Mouse (Mus musculus) forebrain, embryonic 16.5 days (tissue): ENCODE data around the gene Sorcs1. TPM values are rescaled to one million over a fixed set of nuclear protein-coding genes. Genes with fewer than 3 reads are reported as not detected.

Source experiments
- ATAC-seq: fragments of 200-750 bp; cut with Nextera tagmentation; 2 replicates; pipeline ENCODE4 v1.8.0; 2017; ENCODE audit warnings: mild to moderate bottlenecking, moderate library complexity
- H3K27ac ChIP-seq: fragments of 300-500 bp; sonication (generic); 2 replicates; pipeline ENCODE4 v1.5.1; 2014; ENCODE audit warnings: low read length, control low read depth
- H3K27me3 ChIP-seq: fragments of 300-500 bp; sonication (generic); replicated peaks from 2 replicates; pipeline ENCODE4 v1.6.1; 2014; ENCODE audit warnings: low read length; ENCODE audit not compliant: control insufficient read depth, insufficient read depth
- H3K36me3 ChIP-seq: fragments of 300-500 bp; sonication (generic); 2 replicates; pipeline ENCODE4 v1.6.1; 2014; ENCODE audit not compliant: control insufficient read depth, insufficient read depth
- H3K4me1 ChIP-seq: fragments of 300-500 bp; sonication (generic); replicated peaks from 2 replicates; pipeline ENCODE4 v1.6.1; 2014; ENCODE audit warnings: low read length; ENCODE audit not compliant: control insufficient read depth, insufficient read depth
- H3K4me2 ChIP-seq: fragments of 300-500 bp; sonication (generic); 2 replicates; pipeline ENCODE4 v1.6.1; 2014; ENCODE audit warnings: mild to moderate bottlenecking, low read length, control low read depth
- H3K4me3 ChIP-seq: fragments of 300-500 bp; sonication (generic); replicated peaks from 2 replicates; pipeline ENCODE4 v1.5.1; 2014; ENCODE audit warnings: mild to moderate bottlenecking, low read length, control low read depth
- H3K9ac ChIP-seq: fragments of 300-500 bp; sonication (generic); replicated peaks from 2 replicates; pipeline ENCODE4 v1.6.1; 2014; ENCODE audit warnings: low read depth, low read length, control low read depth
- H3K9me3 ChIP-seq: fragments of 300-500 bp; sonication (generic); 2 replicates; pipeline ENCODE4 v1.6.1; 2016; ENCODE audit warnings: low read length; ENCODE audit not compliant: control insufficient read depth
- WGBS: fragments of 180-500 bp; shearing (Covaris S2); extraction: QIAGEN DNeasy Blood & Tissue Kit; methylation state at CpG from one replicate; pipeline ENCODE4 v1.1.7; 2014; 5-methylcytosine and 5-hydroxymethylcytosine counted together
- polyA plus RNA-seq: library from polyadenylated mRNA; unstranded; fragments of >200 nt; fragmentation: Nextera tagmentation; extraction: Ambion mirVana; gene quantifications from 2 replicates; pipeline ENCODE4 v1.2.1, GENCODE M21; 2015

Sorcs1 gene
- polyA plus RNA-seq, 1 experiment from 2014 or later: 10.5 TPM

DNA sequence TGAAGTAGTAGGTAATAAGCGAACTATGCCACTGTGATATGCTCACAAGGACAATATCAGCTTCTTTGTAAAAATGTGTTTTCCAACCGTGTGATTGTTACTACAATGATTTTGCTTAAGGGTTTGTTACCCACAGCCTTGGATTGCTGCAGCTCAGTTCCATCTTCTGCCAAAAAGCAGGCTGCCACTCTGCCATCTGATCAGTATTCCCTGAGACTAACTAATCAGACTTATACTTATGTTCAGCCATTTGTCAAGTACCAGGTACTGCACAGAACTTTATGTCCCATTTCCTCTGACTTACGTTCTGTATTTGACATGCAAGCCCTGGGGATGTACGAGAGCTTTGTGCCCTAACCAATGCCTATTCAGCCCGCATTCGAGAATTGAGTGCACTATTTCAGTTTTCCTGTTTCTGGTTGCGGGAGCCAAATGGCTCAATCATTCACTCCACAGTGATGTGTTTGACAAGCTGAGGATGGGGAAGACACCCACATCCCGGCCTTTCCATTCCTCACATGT, 164.1 kb downstream of the Sorcs1 start:
- no peak overlapping the region for H3K4me3 ChIP-seq
- H3K9me3 ChIP-seq: no peaks in the 10 kb centered on the region
- H3K27me3 ChIP-seq: no peaks in the 10 kb centered on the region
- peak; percentile 81 for ATAC-seq
- H3K4me2 ChIP-seq: peak overlapping the region; percentile 40
- H3K9ac ChIP-seq: no peak overlapping the region
- H3K36me3 ChIP-seq: no peaks in the 10 kb centered on the region
- H3K4me1 ChIP-seq: peaks cover 14% of the 10 kb centered on the region
- 35% methylated on average over 8 of the region's 8 CpGs for WGBS
- peak overlapping the region; percentile 50; the same call in 1 of the 2 replicates for H3K27ac ChIP-seq

DNA sequence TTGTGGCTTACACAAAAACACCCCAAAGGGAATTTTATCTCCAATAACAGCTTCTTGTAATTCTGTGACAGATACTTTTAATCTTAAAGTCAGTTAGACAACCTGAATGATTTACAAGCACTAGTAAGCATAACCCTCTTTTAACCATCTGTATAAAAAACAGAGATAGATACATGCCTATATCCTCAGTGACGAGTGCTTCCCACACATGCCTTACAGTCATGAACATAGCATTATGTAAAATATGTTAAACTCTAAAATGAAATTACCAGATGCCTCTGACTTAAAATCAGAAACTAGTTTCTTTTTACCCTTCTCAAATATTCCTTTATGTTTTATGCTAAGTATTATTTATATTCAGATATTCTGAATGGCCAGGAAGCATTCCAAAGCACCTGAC, 175.6 kb downstream of the Sorcs1 start:
- H3K4me1 ChIP-seq: no peaks in the 10 kb centered on the region
- H3K27ac ChIP-seq: no peak overlapping the region
- no peaks in the 10 kb centered on the region for H3K36me3 ChIP-seq
- no peak for ATAC-seq
- WGBS: 92% methylated on average over 1 of the region's 1 CpGs
- H3K9ac ChIP-seq: no peak overlapping the region
- no peak overlapping the region for H3K4me3 ChIP-seq
- no peaks in the 10 kb centered on the region for H3K27me3 ChIP-seq
- no peak overlapping the region for H3K4me2 ChIP-seq
- H3K9me3 ChIP-seq: no peaks in the 10 kb centered on the region

- H3K9ac ChIP-seq: no peak overlapping the region
- H3K4me3 ChIP-seq: no peak overlapping the region
- H3K36me3 ChIP-seq: no peaks in the 10 kb centered on the region
- H3K4me1 ChIP-seq: peaks cover 18% of the 10 kb centered on the region
- H3K27ac ChIP-seq: no peak overlapping the region
- no peaks in the 10 kb centered on the region for H3K9me3 ChIP-seq
- no peak overlapping the region for H3K4me2 ChIP-seq
- H3K27me3 ChIP-seq: no peaks in the 10 kb centered on the region
- 44% methylated on average over 3 of the region's 3 CpGs for WGBS
- peak; percentile 71 for ATAC-seq
Observed at GRCm38 (mm10) chr19:50491121-50491520, 187.3 kb downstream of the Sorcs1 start.

- no peaks in the 10 kb centered on the region for H3K36me3 ChIP-seq
- WGBS: 25% methylated on average over 2 of the region's 2 CpGs
- H3K4me1 ChIP-seq: peaks cover 18% of the 10 kb centered on the region
- no peak overlapping the region for H3K27ac ChIP-seq
- no peaks in the 10 kb centered on the region for H3K27me3 ChIP-seq
- ATAC-seq: peak; percentile 78
- no peak overlapping the region for H3K4me2 ChIP-seq
- no peak overlapping the region for H3K9ac ChIP-seq
- no peak overlapping the region for H3K4me3 ChIP-seq
- H3K9me3 ChIP-seq: no peaks in the 10 kb centered on the region
Observed at GRCm38 (mm10) chr19:50490721-50491120, 187.7 kb downstream of the Sorcs1 start.

GRCm38 (mm10) chr19:50489786-50490185, 188.7 kb downstream of the Sorcs1 start:
- Histone ChIP-seq H3K4me2 (no peak overlapping the region), H3K9ac (no peak overlapping the region), H3K36me3 (no peaks in the 10 kb centered on the region), H3K27me3 (no peaks in the 10 kb centered on the region), H3K4me1 (peaks cover 18% of the 10 kb centered on the region), H3K27ac (no peak overlapping the region), H3K9me3 (no peaks in the 10 kb centered on the region), H3K4me3 (no peak overlapping the region)
- no peak for ATAC-seq
- WGBS: 81% methylated on average over 3 of the region's 3 CpGs

DNA sequence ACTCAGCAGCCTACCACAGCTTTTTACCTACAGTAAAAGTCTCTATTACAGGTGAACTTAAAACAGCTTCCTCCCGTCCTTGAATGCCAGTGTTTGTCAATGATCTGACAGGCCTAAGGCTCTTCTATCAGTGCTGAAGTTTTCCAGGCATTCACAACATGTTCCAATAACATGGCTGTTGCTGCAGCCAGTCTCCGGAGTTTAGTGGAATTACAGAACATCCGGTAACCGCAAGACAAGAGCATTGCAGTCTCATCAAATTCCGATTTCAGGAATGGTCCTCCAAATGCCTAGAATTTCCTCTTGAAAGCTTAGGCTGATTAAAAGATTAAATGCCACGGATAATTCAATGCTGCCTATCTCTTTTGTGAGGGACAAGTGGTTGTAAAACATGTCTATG, 190.0 kb downstream of the Sorcs1 start:
- H3K27ac ChIP-seq: no peak overlapping the region
- no peak overlapping the region for H3K4me3 ChIP-seq
- no peak for ATAC-seq
- H3K27me3 ChIP-seq: no peaks in the 10 kb centered on the region
- 39% methylated on average over 6 of the region's 6 CpGs for WGBS
- H3K36me3 ChIP-seq: no peaks in the 10 kb centered on the region
- H3K4me2 ChIP-seq: no peak overlapping the region
- H3K4me1 ChIP-seq: peaks cover 18% of the 10 kb centered on the region
- no peaks in the 10 kb centered on the region for H3K9me3 ChIP-seq
- no peak overlapping the region for H3K9ac ChIP-seq

DNA sequence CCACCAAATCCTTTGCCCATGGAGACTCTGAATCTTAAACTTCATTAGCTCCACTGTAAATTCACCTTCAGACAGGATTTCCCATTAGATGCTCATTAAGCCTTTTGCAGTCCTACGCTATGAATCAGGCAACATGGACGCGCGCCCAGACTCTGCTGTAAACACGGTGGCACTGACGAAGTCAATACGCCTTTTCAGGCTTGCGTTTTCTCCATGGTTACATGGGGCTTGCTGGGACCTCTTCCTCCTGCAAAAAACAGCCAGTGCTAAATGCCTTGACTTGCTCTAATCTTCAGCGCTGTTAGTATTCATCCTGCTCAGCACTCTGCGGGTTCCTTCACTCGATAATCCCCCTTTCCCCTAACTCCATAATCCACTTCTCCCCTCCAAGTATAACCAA, 190.7 kb downstream of the Sorcs1 start:
- no peaks in the 10 kb centered on the region for H3K36me3 ChIP-seq
- peak; percentile 83 for ATAC-seq
- no peaks in the 10 kb centered on the region for H3K9me3 ChIP-seq
- 0 out of 2 replicates have a peak overlapping the region, but pooled peaks have one; percentile 13 for H3K4me3 ChIP-seq
- H3K4me1 ChIP-seq: peaks cover 18% of the 10 kb centered on the region
- H3K9ac ChIP-seq: no peak overlapping the region
- no peak overlapping the region for H3K27ac ChIP-seq
- peak overlapping the region; percentile 42 for H3K4me2 ChIP-seq
- WGBS: 4% methylated on average over 11 of the region's 11 CpGs
- no peaks in the 10 kb centered on the region for H3K27me3 ChIP-seq

- Histone ChIP-seq H3K4me1 (peaks cover 18% of the 10 kb centered on the region), H3K27me3 (no peaks in the 10 kb centered on the region), H3K36me3 (no peaks in the 10 kb centered on the region), H3K4me2 (no peak overlapping the region), H3K4me3 (no peak overlapping the region), H3K9me3 (no peaks in the 10 kb centered on the region), H3K27ac (no peak overlapping the region), H3K9ac (no peak overlapping the region)
- no peak for ATAC-seq
- WGBS: 64% methylated on average over 5 of the region's 5 CpGs
Observed at GRCm38 (mm10) chr19:50486345-50486744, 192.1 kb downstream of the Sorcs1 start.

- peak; percentile 89 for ATAC-seq
- WGBS: 54% methylated on average over 6 of the region's 6 CpGs
- H3K27me3 ChIP-seq: no peaks in the 10 kb centered on the region
- H3K4me2 ChIP-seq: no peak overlapping the region
- no peak overlapping the region for H3K27ac ChIP-seq
- no peaks in the 10 kb centered on the region for H3K4me1 ChIP-seq
- no peaks in the 10 kb centered on the region for H3K9me3 ChIP-seq
- no peaks in the 10 kb centered on the region for H3K36me3 ChIP-seq
- no peak overlapping the region for H3K4me3 ChIP-seq
- no peak overlapping the region for H3K9ac ChIP-seq
Observed at GRCm38 (mm10) chr19:50476774-50477173, 201.7 kb downstream of the Sorcs1 start.

- Histone ChIP-seq H3K4me2 (no peak overlapping the region), H3K4me3 (no peak overlapping the region), H3K36me3 (no peaks in the 10 kb centered on the region), H3K4me1 (no peaks in the 10 kb centered on the region), H3K9ac (no peak overlapping the region), H3K27ac (no peak overlapping the region), H3K9me3 (no peaks in the 10 kb centered on the region), H3K27me3 (no peaks in the 10 kb centered on the region)
- ATAC-seq: 0 out of 2 replicates have a peak, but pooled peaks have one; percentile 40
- 67% methylated on average over 3 of the region's 3 CpGs for WGBS
Observed at GRCm38 (mm10) chr19:50468592-50468991, 209.9 kb downstream of the Sorcs1 start.
